Mouse (Mus musculus) layer of hippocampus, adult 11-12 months (tissue): Measurements from ENCODE around the gene Iqsec3.
"Not testable (repeated sequence)": the region's sequence is repeated elsewhere in the genome, so short reads cannot be mapped to it uniquely, and the experiment has no call there.

ENCODE experiments used
- DNase-seq: peaks from one replicate; pipeline ENCODE4 v3.0.0; 2022; ENCODE audit warnings: low spot score

Iqsec3 gene

DNA sequence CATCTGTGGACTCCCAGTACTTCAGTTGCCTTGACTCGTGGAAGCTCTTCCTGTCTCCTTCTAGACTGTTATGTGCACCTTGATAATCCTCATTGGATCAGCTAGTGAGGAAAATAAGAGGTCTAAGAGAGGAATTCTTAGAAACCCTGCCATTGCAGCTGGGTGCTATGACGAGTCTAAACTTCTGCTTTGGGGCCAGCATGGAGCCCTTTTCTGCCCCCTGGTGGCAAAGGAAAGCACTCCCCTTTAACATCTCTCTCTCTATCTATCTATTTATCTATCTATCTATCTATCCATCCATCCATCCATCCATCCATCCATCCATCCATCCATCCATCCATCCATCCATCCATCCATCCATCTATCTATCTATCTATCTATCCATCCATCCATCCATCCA lies 106.9 kb downstream of the Iqsec3 start:
- not testable (repeated sequence) for DNase-seq

DNA sequence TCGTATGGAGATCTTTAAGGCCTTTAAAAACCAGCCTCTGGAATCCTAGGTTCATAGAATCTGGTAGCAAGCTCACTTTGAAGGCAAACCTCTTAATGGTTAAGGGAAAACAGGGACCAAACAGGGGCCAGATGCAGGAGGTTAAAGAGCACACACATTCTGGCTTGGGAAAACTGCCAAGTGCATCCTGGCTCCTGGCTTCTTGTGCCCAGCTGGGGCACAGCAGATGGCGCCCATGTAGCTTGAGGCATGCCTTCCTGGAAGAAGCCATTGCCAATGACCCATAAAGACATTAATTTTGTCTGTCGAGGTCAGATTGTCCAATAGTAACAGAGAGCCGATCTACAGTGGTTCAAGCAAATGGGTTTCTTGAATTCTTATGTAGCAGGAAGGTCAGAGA lies 109.5 kb downstream of the Iqsec3 start:
- no peak for DNase-seq

DNA sequence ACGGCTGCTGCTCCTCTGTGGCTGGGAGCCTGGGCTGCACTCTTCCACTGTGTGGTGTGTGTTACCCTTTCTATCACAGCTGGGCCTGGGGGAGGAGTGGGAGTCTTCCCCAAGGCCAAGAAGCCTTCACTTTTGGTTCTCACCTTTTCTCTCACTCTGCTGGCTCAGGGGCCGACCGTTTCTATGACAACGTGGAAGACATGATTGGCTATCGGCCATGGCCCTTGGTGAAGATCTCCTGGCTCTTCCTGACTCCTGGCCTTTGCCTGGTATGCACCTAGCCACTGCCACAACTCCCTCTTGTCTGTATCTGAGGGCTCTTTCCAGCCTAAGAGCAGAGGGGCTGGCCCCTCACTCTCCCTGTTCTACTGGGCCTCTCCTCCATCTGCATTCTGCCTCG lies 110.4 kb downstream of the Iqsec3 start:
- DNase-seq: no peak

DNA sequence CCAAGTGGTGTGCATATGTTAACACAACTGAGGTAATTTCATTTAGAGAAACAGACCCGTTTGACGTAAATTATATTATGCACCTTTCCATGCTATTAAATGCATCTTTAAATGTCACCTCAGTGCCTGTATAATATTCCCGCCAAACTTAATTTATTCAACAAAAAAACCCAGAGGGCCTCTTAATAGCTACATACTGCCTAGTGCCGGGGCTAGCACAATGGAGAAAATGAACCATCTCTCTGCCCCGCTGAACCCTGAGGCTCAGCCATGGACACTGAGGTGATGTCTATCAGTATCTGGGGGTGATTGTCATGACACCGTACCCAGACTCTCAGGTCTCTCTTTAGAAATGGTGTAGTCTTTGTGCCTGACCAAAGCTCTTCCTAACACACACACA lies 116.2 kb downstream of the Iqsec3 start:
- no peak for DNase-seq

DNA sequence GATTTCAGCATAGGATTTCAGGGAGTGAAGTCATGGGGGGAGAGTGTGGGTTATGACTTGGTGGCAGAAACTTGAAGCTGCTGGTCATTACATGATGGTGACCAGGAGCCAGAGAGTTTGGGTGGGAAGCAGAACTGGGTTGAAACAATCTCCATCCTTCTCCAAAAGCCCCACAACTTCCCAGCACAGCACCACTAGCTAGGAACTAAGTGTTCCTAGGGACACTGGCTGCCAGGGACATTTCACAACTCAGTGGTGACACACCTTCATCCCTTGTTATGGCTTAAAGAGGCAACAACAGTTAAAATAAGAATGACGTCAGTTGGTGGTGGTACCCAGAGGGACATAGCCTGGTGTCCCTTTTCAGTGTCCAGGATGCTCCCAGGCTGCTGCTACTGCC lies 117.4 kb downstream of the Iqsec3 start:
- no peak for DNase-seq

DNA sequence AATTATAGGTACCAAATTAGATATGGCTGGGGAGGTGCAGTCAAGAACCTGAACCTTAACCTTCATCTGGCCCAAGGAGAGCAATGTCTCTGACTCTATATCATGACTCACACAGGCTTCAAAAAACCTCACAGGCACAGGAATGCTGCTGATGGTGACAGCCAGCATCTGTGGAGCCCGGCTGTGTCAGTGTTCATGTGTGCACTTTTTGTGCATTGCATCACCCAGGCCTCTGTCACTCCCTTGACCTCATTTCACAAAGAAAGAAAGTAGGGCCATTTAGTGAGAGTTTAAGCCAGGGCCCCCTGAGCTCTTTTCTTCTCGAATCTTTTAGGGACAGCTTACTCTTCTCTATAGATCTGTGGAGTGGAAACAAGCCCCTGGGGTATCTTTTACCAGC lies 121.2 kb downstream of the Iqsec3 start:
- no peak for DNase-seq

DNA sequence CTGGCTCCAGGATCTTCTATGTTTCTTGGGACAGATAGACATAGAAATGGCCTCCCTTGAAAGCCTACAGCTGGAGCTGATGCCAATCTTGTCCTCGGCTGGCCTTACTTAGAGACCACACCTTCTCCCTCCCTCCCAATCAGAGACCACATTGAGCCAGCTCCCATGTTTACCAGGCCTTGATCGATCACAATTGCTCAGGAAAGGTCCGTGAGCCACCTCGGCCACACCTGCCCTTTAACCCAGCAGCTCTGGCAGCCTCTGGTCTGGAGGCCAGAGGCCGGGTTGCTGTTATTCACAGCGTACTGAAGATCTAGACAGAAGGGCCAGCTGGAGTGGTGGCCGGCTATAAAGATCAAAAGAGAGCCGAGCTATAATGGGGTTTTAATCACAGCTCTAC lies 127.0 kb downstream of the Iqsec3 start:
- no peak for DNase-seq

DNA sequence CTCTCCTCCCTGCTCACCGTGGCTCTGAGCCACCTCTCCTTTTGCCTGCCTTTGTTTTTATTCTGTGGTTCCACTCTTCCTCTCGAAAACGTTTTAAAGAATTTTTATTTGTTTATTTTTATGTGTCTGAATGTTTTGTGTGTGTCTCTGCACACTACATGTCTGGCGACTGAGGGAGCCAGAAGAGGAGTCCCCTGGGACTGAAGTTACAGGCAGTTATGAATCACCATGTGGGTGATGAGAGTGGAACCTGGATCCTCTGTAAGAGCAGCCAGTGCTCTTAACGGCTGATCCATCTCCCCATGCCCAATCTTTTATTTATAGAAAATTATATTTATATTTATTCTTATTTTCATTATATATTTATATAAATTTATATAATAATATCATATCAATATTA lies 129.1 kb downstream of the Iqsec3 start:
- DNase-seq: no peak

DNA sequence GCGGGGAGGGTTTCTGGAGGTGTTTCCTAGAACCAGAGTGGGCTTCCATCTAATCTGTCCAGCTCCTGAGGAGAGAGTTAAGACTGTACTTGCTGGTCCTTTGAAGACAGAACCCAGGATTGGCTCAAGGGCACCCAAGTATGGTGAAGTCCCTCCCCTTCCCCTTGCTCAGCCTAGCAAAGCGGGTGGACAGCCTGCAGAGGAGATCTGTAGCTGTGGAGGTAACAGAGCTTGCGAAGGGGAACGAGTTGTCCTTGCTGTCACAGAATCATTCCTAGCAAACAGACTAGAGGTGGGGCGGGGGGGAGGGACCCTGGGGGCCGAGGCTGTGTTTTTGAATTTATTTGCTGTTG lies 129.7 kb downstream of the Iqsec3 start:
- no peak for DNase-seq

DNA sequence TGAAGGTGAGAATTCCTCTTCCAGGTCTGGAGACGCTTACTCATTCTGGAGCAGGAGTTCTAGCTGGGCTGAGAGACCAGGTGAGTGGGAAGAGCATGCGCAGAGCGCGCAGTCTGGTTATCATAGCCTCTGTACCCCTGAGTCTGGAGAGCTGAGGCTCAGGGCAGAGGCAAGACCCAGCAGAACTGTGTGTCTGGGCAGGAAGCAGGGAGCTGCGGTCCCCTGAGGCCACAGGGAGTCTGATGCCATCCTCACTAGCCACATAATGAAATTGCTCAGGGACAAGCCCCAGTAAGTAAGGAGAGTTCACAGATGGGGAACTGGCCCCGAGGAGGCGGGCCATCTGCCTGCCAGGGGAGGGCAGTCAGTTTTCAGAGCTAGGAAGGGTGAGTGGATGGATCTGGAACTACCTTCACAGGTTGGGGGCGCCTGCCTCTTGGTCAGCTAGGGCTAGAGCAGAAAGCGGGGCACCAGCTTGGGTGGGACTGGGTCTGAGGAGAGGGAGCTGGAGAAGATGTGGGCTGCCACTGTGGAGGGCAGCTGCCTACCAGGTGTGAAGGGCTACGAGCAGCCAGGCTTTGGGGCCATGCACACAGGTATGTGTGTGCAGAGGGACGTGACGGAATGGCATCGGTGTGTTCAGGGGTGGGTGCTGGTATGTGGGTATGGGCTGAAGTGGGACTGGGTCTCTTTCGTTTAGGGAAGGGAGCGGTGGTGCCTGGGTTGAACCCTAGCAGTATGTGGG lies 130.3 kb downstream of the Iqsec3 start, which contains the start of gene Slc6a12:
Slc6a12 (plus strand) TSS at position 51 of the 745 bp plus-strand sequence.
- no peak for DNase-seq

DNA sequence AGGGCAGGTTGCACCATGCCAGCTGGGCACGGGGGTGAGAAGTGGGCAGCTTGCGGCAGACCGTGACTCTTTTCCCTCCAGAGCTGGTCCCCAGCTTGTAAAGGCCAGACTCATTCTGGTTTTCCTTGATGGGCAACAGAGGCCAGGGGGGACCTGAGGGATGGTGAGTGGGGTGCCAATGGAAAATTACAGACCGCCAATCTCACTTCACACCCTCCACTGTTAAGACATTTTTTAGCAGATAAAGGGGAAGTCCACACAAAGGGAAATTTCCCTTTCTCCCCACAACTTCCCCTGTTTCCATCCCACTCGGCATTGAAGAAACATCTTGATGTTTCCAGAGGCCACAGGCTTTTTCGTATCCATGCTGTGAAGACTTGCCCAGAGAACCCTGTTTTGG lies 131.8 kb downstream of the Iqsec3 start:
- DNase-seq: no peak

DNA sequence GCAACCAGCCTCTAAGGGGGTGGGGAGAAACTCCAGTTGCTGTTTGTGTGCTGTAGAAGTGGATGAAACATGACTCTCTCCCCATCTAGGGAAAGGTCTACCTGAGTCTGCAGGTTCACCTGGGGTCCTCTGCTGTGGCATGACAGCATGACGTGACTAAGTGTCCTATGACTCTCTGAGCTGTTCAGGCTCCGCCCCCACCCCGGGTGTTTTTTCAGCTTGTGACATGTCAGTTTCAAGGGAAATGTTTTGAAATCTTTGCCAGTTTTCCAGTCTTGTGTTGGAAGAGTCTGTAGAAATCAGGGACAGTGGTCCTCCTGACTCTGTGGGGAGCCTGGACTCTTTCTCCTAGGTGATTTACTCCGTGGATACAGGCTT lies 135.0 kb downstream of the Iqsec3 start:
- DNase-seq: no peak

DNA sequence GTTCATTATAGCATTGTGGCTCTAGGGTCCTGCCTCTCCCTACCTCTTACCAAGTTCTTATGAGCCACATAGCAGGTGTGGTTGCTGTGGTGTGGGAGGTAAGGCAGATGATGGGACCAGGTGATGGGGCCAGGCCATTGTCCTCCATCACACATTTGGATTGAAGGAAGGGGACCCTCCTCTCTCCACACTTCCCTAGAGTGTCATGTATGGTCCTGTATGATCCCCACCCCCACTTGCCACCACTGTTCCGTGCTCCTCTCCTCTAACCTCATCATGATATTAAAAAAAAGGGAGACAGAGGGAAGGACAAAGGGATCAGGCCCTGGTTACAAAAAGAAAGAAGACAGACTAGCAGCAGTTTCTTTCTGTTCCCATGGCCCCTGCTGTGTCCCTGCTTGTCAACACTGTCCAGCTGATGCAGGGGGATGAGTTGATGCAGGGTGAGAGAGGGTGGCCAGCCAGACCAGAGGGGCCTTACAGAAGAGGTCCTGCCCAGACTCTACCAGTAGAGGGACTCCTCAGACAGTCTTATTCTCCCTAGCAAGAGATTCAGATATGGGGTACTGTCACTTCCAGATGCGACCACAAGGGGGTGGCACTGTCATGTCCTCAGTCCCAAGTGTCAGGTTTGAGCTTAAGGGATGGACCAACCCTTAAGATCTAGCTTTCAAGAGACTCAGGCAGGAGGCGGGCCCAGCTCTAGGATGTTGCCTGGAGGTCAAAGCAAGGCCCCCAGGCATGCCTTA lies 135.5 kb downstream of the Iqsec3 start:
- peak; percentile 91 for DNase-seq

DNA sequence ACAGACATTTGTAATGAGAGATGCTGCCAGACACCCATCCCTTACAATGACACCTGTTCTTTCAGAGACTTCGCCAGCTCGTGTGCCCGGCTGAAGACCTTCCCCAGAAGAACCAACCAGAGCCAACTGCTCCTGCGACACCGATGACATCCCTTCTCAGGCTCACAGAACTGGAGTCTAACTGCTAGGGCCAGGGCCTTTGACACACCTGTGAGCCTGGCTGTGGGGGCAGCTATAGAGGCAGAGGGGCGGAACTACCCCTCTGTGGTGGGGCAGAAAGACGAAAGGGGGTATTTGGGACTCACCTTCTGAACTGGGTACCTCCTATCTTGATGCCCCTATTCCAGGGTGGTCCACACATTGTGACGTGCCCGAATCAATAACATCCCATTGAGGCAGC lies 136.2 kb downstream of the Iqsec3 start:
- DNase-seq: no peak

DNA sequence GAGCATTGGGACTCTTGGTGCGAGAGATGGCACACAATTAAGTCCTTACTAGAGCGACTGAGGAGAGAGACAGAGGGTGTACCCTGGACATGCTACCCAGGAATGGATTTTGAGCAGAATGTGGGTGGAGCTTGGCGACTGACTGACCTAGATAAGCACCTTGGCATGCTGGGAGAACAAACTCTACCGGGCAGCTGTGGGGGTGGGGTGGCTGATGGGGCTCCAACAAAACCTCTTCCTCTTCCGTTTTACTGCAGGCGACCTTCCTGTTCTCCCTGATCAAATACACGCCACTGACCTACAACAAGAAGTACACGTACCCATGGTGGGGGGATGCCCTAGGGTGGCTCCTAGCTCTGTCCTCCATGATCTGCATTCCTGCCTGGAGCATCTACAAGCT lies 136.9 kb downstream of the Iqsec3 start:
- DNase-seq: no peak

DNA sequence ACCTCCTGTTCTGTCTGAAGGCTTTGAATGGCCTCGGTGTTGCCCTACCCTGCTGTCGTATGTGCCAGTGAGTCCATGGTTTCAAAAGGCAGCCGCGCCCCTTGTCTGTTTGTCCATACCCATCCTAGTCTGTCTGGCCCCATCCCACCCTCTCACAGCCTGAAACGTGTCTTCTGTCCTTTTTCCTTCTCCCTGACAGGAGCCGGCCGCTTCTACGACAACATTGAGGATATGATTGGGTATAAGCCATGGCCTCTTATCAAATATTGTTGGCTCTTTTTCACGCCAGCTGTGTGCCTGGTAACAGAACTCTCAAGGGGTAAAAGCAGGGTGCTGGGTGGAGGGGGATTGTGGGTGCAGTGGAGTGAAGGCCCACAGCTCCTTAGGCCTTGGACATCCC lies 137.6 kb downstream of the Iqsec3 start:
- DNase-seq: no peak

DNA sequence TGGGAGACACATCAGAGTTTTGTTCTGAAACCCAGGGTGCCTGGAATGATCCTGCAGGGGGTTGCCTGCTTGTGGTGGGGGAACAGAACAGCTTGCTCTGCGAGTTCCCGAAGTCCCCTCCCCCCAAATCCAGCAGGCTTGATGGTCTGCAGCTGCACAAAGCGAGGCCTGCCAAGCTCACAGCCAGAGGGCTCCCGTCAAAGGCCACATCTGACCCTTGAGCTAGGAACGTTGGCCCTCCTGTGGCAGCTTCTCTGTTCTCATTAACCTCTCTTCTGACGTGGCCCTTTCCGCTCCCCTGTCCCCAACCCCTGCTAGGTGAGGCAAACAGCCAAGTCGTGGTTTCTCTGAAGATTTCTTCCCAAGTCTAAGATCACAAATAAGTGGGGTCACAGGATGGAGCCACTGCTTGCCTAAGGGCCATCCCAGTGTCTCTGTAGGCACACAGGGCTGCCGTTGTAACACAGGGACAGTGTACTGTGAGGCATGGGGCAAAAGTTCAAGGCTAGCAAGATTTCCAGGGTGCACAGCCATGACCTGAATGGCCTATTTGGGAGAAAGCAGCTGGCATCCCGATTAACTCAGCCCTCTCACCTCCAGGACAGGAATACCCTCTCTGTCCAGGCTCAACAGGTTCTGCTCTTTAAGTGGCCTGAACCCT lies 143.5 kb downstream of the Iqsec3 start:
- DNase-seq: no peak

DNA sequence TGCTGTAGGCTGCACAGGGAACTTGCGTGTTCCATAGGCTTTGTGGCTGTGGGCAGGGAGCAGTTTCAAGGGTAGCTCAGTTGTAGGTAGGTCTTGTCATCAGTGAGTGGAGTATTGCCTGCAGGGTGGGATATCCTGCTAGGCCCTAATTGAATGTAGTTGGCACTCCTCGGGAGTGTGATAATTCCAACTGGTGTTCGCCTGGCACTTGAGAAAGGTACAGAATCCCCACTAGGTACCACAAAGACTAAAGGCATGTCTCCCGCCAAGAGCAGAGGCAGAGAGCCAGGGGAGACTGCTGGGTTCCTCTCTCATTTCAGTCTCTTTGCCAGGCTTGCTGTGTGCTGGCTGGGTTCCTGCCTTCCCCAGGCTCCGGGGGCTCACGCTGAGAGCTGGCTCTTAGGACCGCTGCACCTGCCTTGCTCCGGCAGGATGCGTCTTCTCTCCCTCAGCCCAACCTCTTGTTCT lies 145.0 kb downstream of the Iqsec3 start:
- DNase-seq: peak; percentile 33

DNA sequence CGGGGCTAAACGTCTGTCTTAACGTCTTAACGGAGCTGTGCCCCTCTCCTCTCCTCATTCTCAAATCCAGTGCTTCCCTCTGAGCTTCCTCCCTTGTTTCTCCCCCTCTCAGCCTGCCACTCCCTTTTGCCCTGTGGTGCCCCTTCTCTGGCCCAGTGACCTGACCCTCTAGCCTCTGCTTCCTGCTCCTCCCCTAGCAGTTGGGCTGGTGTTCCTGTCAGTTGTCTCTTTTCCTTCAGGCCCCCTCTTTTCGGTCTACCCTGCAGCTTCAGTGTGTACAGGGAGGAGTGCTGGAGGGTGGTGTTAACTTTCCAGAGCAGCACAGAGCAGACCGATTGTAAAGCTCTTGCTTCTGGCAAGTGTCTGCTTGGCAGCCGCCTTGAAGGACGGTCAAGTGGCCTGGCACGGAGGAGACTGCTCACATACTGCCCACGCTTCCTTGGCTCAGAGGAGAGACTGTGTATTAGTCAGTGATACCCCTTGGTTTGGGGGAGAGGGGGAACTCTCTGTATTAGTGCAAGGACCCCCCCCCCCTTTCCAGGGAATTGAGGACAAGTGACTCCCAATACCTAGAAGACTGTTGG lies 146.9 kb downstream of the Iqsec3 start:
- no peak for DNase-seq

DNA sequence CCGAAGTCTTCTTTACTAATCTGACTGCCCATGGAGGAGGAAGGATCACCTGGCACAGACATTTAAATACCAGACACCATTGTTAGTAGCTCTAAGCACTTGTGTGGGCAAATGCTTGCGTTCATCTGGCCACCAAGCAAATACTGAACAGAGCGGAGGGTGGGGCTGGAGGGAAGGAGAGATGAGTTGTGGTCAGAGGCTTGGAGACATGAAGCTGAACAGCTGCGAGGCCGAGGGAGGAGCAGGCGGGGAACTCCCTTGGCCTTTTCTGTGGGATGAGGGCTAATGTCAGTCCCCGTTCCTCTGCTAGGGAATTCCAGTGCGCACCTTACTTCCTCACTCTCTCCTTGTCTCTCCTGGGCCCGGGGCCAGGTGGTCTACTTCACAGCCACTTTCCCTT lies 147.7 kb downstream of the Iqsec3 start:
- no peak for DNase-seq

DNA sequence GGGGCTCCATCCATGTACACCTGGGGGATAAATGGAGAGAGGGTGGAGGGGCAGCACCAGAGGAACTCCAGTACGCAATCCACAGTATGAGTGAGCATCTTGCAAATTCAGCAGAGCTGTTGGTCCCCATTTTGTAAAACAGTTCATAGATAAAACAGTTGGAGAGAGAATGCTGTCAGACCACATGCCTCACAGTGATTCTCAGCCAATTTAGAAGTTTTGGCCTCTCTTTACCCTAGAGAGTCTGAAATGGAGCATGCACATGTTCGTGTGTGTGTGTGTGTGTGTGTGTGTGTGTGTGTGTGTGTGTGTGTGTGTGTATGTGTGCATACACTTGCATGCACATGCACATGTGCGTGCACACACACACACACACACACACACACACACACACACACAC lies 148.2 kb downstream of the Iqsec3 start:
- DNase-seq: no peak
